Mouse (Mus musculus) kidney, postnatal 10 days (tissue): ENCODE measurements at regions not wholly inside any gene's neighbourhood (a gene's known extent, or its start where the extent isn't known, plus 50 kb on each side); places are given as distances from the start of the nearest gene placed in this dataset.
A peak's percentile ranks its signal among the peaks of the same experiment; 100 is the strongest.

Source experiments
- DNase-seq: peaks from one replicate; pipeline ENCODE4 v3.0.0; 2021; ENCODE audit warnings: mixed read lengths

DNA sequence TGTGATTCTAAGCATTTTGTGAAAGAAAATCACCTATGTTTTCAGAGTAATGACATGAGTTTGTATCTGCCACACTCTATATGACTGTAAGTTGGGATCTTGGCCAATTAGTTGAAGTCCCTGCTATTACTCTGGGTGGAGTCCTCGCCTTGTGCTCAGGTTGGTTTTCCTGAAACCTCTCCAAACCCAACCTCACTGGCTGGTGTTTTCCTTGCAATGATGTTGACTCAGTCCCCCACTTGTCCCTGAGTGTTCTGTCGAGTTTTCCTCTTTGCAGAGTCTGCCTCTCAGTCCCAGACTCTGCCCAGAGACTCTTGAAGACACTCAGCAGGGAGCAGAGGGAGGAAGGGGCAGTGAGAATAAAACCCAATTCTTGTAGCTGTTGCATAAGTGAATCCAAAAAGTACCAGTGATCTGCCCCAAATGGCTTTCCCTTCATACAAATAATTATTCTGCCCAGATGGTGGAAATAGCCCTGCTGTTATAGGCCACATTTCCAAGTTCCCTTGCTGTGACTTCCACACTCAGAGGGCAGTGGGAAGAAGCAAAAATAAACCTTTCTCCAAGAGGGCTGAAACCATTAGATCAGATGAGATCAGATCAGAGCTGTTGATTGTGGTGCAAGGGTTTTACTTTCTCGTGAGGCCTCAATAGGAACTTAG is 694.3 kb downstream of the Hs3st4 start:
- no peak for DNase-seq

GRCm38 (mm10) chr7:124680561-124680960 is 697.9 kb downstream of the Hs3st4 start:
- no peak for DNase-seq

DNA sequence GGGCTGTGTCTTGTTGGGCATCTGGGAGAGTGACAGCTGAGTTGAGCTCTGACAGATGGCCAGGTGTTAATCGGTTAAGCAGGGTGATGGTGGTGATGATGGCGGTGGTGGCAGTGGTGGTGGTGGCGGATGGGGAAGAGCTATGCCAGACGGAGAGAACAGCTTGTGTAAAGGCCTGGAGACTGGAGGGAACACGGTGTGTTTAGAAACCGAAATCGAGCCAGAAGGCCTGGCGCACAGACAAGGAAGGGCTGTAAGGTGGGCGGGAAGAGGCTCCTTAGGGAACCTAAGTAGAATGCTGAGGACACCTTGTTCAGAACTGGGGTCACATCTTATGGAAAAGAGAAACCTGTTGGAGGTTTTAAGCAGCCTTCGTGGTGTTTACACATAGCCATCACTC is 698.5 kb downstream of the Hs3st4 start:
- no peak for DNase-seq

DNA sequence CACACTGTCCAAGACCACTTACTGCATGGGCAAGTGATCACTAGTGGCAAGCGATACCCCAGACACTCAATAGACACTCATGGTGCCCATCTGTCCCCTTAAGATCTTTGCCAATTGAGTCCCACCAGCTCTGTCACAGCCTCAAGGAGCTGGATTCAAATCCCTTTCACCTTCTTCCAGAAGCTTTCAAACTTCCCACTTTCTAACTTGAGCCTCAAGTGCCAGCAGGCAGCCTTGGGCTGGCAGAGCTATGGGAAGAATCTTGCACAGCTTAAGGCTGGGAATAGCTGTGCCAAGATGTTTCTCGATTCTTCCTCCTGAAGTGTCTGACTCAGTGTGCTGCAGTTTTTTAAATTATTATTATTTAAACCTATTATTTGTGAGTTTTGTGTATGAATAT is 699.2 kb downstream of the Hs3st4 start:
- no peak for DNase-seq

DNA sequence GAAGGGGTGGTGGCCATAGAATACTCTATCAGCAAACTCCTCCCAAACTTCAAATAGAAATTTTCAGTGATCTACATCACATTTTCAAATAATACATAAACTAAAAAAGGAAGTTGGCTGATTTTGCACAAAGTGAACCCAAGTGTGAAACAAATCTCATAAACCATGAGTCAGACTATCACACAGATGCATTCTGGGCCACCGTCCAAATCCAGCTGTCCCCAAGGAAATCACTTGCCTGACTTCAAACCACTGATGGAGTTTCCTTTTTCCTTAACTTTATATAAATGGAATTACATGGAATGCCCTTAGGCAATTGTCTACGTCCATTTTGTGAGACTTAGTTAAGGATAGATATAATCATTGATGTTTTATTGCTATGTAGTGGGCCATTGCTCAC is 702.8 kb downstream of the Hs3st4 start:
- DNase-seq, result peak; percentile 86

DNA sequence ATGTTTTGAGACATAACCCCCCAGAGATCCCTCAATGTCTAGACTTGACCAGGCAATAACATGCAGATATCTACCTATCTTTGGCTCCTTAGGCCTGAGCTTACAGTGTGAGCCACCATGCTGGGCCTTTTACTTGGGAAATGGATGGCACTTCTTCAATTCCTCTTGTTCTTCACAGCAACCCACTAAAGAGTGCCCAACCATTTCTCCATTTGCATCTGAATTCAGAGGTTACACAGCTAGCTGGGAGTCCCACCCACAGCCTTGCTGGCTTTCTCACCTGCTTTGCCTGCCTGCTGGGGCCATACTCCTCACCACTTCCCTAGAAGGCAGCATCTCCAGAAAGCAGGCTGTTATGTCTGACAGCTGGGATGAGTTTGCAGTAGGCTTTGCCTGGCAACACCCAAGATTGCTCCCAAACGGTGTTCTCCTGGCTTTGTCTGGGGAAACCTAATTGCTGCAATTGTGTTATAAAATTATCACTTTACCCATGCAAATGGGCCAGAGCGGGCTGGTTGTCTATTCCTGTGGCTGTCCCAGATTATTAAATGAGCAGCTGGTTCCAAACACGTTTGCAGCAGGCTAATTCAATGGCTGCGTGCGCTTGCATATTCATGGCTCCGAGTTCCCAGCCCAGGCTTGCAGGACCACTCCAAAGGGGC is 721.6 kb downstream of the Hs3st4 start:
- DNase-seq, result no peak

DNA sequence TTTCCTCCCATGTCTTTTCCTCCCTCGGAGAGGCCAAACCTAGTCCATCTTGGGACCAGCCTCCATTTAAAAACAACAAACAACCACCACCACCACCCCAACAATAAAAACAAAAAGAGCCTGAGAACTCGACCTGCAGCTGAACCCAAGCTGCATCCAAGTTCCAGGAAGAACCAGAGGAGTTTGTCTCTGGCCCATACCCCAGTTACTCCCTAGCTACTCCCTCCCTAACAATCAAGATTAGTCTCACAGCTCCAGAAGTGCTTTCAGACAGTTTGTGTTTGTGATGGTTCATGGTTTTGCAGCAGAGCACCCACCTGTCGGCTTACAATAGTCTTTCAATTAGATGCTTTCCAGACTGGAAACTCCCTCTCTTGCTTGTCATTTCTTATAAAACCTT is 724.5 kb downstream of the Hs3st4 start:
- peak; percentile 13 for DNase-seq

- DNase-seq, result peak; percentile 21
Measured at GRCm38 (mm10) chr7:124708771-124709485, 726.3 kb downstream of the Hs3st4 start.

DNA sequence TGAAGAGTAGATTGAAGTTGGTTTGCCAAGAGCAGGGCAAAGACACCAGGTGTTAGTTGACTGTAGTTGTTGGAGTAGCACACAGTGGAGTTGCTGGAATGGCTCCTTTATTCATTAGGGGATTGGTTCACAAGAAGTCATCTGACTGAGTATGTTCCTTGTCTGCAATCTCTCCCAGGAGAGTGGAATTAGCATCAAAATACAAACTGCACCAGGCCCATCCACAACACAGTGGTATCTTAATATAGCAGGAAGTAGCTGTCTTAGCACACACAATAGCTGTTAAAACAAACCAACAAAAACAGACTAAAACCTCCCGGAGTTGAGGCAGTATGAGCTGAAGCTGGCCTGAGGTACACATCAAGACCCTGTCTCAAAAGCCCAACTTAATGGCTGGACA is 723.5 kb upstream of the Kdm8 start:
- no peak for DNase-seq

DNA sequence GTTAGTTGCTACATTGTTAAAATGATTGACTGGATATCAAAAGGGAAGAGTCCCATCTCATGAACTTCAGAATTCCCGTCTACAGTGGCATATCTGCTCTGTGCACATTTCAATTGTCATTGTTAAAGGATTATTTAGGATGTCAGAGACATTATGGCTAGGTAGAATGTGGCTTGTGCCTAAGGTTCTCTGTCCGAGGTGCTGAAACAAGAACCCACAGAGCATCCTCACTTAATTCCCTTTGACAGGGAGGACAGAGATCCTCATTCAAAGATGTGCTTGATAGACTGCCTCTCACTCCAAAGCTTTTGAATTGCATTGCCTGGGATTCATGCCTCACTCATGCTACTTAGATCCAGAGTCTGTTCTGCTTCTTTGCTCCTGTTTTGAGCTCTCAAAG is 702.4 kb upstream of the Kdm8 start:
- peak; percentile 50 for DNase-seq

DNA sequence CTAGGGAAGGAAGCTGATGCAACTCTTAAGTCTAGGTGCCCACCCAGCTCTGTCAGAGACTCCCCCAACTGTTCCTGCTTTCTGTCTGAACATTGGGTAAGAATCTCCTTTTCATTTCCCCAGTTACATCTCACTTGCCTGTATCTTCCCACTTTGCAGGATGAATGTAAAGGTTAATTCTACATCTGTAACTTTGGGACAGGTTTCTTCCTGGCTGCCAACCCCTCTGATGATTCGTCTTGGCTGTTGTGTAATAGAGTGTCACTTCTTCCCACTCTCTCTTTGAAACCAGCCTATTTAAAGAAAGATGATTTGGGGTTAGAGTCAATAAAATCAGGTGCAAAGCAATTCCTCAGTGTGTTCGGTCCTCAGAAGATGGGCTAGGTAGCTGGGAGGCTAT is 698.2 kb upstream of the Kdm8 start:
- no peak for DNase-seq

DNA sequence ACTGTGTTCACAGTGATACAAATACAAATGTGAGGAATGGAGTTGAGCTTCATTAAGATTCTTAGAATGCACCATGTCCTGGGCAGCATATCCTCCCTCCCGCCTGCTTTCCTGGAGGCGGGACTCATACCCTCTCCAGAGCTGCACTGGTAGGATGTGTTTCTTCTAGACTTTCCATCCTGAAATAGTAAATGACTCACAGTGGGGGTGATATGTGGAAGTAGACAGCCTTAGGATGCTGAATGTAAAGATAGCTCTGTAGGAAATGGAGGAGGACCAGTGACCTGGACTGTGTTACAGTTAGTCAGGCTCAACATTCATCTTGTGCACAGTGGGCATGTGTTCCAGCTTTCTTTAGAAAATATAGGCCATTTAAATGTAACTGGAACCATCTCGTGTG is 696.1 kb upstream of the Kdm8 start:
- no peak for DNase-seq

- no peak for DNase-seq
Measured at GRCm38 (mm10) chr7:124759084-124759483, 685.4 kb upstream of the Kdm8 start.

DNA sequence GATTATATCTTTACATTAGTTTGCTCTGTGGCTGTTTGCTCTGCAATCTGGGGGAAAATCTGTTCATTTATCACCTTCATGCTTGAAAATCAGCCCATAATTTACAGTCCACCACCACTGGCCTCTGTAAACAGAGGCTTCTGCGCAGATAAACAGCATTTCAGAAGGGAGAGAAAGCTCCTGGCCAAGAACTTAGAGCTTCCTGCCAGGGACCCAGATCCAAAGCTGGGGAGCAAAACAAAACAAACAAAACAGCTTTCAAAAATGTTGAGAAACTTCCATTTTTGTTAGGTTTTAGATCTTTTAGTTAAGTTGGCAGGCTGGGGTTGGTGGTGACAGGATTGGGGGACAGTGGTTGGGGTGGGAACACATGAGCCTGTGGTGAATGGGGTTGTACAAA is 666.7 kb upstream of the Kdm8 start:
- peak; percentile 5 for DNase-seq

DNA sequence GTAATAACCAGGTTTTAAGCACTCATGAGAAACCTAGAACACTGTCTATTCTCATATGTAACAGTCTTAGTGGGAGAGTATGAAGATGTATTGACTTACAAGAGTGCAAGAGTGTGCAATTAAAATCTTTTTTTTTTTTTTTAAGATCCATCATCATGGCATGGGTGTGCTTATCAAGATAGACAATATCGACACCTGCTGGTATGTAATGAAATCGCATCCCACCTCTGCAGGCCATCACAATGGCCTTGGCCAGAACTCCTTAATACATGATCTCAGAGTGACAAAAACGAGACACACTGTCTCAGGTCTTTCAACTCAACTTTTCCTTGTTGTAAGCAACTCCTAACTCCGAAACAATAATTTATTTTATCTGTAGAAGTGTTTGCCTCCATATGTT is 661.7 kb upstream of the Kdm8 start:
- DNase-seq, result peak; percentile 45

DNA sequence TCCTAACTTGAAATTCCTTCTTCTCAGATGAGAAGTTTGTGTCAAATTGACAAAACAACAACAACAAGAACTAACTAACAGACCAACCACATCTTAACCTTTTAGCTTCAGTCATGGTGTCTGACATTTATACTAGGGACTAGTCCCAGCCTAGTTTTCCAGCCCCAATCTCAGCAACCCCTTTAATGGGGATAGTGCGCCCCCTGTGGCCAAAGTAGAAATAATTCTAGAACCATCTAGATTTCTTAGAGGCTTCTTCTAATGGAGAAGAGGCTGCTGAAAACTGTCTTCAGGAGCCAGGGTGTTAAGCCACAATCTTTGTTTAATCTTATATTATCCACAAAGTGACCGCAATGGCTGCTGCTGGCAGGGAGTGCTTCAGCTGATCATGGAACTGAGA is 659.5 kb upstream of the Kdm8 start:
- DNase-seq, result no peak

DNA sequence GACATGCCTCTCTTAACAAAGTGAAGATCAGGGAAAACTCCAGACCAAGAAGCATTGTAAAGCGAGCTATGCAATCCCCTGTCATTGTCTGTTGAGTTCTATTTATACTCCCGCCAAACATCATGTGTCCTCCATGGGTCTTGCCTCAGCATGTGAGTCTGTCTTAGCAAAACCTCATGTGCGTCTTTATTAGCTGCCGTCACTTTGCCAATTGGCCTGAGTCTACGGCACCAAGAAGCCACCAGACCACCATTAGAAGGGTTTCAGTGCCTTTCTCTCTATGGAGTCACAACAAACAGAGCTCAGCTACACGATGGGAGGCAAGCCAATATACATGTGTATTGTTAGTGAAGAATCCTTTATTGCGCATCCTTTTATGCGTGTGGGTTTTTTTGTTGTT is 658.6 kb upstream of the Kdm8 start:
- DNase-seq, result no peak

DNA sequence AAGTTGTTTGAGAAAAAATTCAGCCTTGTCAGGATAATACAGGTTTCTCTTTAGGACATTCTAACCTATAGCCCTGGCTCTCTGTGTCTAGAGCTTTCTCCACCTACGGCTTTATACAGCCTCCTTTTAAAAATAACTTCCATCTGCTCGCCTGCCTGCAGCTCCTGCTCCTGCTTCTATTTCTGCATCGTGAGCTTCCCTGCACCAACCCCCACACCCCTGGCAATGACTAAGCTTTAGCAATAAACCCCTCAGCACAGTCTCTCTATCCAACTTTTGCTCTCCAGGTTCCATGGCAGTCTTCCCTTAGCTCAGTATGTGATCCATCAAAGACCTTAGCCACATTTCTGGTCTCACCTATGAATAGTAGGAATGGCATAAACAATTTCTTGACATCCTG is 655.7 kb upstream of the Kdm8 start:
- DNase-seq, result no peak

DNA sequence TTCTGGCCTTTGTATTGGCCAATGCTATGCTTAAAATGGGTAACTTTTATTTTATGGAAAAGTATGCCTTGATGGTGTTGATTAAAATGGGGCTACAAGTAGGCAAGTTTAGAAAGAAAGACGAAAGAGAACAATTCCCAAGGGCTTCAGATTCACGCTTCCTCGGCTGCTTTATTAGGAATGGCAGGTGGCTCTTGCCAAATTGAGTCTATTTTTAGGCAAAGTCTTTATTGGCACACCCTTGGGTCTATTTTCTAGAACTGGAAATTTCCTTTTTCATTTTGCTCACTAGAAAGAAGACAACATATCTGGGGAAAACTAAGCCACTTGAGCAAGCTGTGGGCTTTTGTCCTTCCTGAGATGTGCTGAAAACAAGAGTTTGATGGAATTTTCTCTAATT is 641.4 kb upstream of the Kdm8 start:
- no peak for DNase-seq

GRCm38 (mm10) chr7:124834692-124835091 is 609.8 kb upstream of the Kdm8 start:
- peak; percentile 16 for DNase-seq

DNA sequence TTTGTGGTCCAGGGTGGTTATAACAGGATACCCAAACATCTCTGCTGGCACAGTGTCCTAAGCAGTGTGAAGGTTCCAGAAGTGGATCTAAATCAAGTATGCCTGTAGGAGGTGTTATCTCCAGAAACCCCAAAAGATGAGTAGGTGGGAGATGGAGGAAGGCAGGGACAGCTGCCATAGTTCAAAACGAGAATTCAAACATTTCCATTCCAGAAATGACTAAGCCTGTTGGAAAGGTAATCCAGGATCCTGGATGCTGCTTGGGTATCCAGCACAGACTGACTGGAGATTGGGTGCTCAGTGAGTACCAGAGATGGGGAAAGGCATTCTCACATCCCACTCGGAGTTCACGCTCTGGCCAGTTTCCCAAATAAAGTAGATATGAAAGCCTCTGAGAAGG is 607.9 kb upstream of the Kdm8 start:
- DNase-seq, result no peak

- DNase-seq, result peak; percentile 33
Measured at GRCm38 (mm10) chr7:124855056-124855455, 589.4 kb upstream of the Kdm8 start.

DNA sequence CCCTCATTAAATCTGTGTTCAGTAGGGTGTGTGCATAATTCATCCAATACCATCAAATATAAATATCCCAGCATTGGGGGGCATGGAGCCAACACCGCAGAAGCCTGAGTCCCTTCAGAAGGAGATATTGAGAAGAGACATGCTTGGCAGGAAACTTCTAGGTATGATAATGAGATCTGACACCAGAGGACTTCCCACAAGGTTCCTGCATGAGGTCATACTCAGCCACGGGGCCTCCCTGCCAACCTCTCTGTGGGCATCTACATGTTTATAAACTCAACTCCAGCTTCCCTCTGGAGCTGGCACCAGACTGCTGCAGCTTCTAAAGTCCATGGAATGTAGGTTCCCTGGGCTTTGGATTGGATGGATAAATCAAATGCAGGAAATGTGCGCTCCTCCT is 587.4 kb upstream of the Kdm8 start:
- DNase-seq, result no peak

- DNase-seq, result no peak
Measured at GRCm38 (mm10) chr7:124861397-124861796, 583.1 kb upstream of the Kdm8 start.
